Mouse (Mus musculus) WW6 (cell line): Measurements from ENCODE around the gene Slc22a23.

Experiments used
- DNase-seq: peaks from one replicate; pipeline ENCODE4 v3.0.0-alpha.2; 2013; ENCODE audit warnings: low read depth, low spot score

The Slc22a23 gene

GRCm38 (mm10) chr13:34235056-34235455 lies 109.9 kb downstream of the Slc22a23 start:
- no peak for DNase-seq

DNA sequence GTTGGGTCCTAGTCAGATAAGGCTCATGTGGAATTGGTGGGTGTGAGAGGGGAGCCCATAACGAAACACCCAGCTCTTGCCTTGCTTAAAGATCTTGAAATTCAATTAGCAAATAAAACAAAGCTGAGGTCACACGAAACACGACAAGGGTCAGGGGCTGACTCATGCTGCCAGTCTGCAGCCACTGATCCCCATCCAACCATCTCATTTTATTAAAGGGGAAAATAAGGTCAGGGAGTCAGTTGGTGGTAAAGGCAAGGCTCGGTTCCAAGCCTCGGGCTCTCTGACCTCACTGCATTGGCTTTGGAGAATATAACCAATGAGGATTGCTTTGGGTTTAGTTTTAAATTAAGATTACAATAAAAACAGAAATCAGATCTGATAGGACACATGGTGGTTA lies 110.5 kb downstream of the Slc22a23 start:
- DNase-seq, result no peak

- no peak for DNase-seq
These were observed 112.0 kb downstream of the Slc22a23 start for GRCm38 (mm10) chr13:34232992-34233391.

DNA sequence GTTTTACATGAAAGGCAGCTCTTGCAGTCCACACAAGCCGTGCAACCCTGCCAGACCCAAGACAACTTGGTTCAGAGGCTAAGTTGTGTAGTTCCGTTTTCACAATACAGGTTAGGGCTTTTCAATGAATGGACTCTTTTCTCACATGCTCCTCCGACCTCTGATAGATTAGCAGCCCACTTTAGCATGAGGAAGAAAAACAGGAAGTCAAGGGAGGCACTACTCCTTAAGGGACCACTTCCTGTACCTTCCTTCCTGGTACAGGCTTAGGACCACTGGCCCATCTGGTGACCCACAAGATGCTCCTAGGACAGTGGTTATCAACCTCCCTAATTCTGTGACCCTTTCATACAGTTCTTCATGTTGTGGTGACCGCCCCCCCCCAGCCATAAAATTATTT lies 116.1 kb downstream of the Slc22a23 start:
- no peak for DNase-seq

GRCm38 (mm10) chr13:34227720-34228661 lies 117.0 kb downstream of the Slc22a23 start:
- no peak for DNase-seq

- no peak for DNase-seq
These were observed 118.0 kb downstream of the Slc22a23 start for GRCm38 (mm10) chr13:34226940-34227339.

- DNase-seq, result no peak
These were observed 122.0 kb downstream of the Slc22a23 start for GRCm38 (mm10) chr13:34222985-34223384.

DNA sequence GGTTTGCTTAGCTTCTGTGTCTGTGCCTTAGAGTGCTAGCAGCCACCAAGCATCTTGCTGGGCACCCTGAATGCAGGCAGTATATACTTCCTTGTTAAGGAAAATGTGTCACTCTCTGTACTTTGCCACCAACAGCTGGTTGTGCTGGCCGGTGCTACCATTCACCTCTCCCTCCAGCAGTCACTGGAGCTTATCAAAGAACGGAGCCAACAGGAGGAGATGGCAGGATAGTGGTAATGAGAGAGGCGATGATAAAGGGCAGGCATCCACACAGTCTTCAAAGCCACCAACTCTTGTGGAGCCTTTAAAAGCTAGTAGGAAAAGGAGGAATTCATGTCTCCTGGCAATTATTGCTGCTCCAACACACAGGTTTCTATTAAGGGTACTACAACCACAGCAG lies 125.3 kb downstream of the Slc22a23 start:
- no peak for DNase-seq

- no peak for DNase-seq
These were observed 126.2 kb downstream of the Slc22a23 start for GRCm38 (mm10) chr13:34218776-34219175.

- DNase-seq, result no peak
These were observed 130.1 kb downstream of the Slc22a23 start for GRCm38 (mm10) chr13:34214855-34215254.

- no peak for DNase-seq
These were observed 132.2 kb downstream of the Slc22a23 start for GRCm38 (mm10) chr13:34212735-34213212.

GRCm38 (mm10) chr13:34211261-34211775 lies 133.7 kb downstream of the Slc22a23 start:
- DNase-seq, result no peak

- no peak for DNase-seq
These were observed 137.1 kb downstream of the Slc22a23 start for GRCm38 (mm10) chr13:34207714-34208470.

DNA sequence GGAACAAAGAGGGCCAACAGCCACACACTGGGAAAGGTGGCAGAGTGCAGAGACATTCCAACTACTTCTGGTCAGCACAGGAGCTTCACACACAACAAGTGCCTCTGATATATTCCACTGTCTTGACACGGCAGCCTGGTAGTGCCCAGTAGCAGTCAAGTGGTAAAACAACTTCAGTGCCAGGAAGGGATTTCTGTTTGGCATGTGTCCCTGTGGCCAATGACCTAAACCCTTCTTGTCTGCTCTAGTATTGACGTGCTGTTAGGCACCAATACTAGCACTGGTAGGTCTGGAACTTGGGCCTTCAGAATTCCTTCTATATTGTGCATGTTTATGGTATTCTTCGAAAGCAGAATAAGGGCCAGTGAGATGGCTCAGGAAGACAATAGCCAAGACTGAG lies 139.8 kb downstream of the Slc22a23 start:
- DNase-seq, result no peak

- no peak for DNase-seq
These were observed 149.3 kb downstream of the Slc22a23 start for GRCm38 (mm10) chr13:34195676-34196075.

DNA sequence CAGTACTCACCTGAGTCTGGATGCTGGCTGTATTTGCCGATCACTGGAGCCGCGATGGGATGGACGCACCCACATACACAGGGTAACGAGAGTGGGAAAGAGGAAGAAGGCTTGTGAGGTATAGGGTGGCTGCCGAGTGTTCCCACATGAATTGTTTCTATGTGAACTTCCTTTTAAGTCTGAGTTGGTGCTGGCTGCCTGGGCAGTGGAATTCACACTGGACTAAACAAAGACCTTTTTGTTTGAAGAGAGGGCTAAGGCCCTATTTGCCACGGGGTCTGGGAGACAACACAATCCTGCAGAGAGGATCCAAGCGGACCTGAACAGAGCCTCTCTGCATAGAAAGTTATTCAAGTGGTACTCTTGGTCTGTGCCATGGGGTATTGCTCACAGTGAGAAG lies 151.6 kb downstream of the Slc22a23 start:
- no peak for DNase-seq

- no peak for DNase-seq
These were observed 152.4 kb downstream of the Slc22a23 start for GRCm38 (mm10) chr13:34192414-34193191.

- peak; percentile 20 for DNase-seq
These were observed 157.4 kb downstream of the Slc22a23 start for GRCm38 (mm10) chr13:34187571-34187970.

DNA sequence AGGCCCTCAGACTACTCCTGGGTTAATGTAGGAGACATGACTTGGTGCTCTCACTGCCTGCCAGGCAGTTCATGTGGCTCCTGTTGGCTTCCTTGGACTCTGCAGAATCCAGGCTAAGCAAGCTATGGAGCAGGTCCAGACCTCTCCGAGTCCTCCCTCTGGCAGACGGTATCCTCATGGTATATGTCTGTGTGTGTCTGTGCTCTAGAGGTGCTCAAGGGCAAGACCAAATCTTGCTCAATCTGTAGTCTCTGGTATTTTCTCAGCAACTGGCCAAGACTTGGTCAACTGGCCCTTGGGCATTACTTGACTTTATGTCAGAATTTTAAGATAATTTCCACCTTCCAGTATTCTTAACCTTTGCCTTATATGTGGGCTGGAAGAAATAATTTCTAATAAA lies 159.6 kb downstream of the Slc22a23 start:
- no peak for DNase-seq

DNA sequence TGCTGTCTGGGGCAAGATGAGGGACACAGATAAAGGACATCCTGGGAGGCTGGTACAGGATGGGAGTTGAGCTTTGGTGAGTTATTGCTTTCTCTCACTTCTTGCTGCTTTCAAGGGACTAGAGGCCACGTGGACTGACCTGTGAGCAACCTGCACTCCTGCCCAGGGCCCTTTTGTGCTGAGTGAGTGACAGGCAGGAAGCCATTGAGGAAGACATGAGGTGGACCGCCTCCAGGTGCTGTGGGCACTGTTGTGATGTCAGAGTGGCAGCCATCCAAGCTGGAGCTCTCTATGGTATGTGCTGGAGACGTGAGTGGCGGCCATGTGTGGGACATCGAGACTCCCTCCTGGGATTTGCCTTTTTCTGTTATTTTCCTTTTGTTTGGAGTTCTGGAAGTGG lies 163.4 kb downstream of the Slc22a23 start:
- no peak for DNase-seq

DNA sequence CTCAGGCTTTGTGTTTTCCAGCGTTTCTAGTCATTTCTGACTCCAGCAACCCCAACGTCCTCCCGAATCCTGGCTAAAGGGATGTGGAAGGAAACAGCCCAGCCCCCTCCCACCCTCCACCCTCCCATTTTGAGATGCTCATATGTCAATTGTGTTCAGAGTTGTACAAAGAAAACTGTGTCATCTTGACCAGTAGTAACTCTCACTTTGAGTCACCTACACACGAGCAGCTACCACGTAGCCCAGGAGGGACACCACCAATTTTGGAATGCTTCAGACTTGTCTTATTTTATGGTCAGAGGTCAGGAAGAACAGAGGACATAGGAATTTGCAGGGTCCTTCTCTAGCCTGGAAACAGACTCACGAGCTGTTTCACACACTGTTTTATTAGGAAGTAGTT lies 171.0 kb downstream of the Slc22a23 start:
- no peak for DNase-seq
